Mouse (Mus musculus) cerebellum, adult 2 months (tissue): ENCODE measurements around the gene C2cd2.

ENCODE experiments used
- CTCF ChIP-seq: fragments of 200-500 bp; IDR thresholded peaks from 2 replicates; pipeline ENCODE4 v1.5.1; 2011; ENCODE audit warnings: low read depth, mild to moderate bottlenecking, control low read depth, low read length, moderate library complexity, borderline replicate concordance; ENCODE audit not compliant: insufficient read depth
- POLR2A ChIP-seq: fragments of 200-500 bp; IDR thresholded peaks from 2 replicates; pipeline ENCODE4 v1.6.1; 2011; ENCODE audit warnings: low read length, control low read depth, borderline replicate concordance; ENCODE audit not compliant: insufficient read depth

DNA sequence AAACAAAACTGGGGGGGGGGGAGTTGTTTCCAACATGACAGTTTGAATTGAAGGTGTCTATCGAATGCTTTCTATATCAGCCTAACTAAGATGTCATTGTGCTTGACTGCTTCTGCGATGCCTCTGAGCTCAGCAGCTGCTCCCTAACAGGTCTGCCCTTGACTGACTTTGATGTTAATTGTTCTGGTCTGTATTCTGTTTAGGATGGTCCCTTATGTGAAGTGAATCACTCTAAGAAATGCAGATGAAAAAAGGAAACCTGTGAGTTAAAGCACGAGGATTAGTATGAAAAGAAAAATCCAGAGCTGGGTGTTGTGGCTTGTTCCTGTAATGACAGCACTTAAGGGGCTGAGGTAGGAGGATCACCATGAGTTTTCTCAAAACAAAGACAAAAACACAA is 26.6 kb downstream of the C2cd2 start:
- TF ChIP-seq POLR2A (no peak), CTCF (no peak)
